Comparison of ENCODE assay signal across 8 mouse cellular contexts in the genomic region with DNA sequence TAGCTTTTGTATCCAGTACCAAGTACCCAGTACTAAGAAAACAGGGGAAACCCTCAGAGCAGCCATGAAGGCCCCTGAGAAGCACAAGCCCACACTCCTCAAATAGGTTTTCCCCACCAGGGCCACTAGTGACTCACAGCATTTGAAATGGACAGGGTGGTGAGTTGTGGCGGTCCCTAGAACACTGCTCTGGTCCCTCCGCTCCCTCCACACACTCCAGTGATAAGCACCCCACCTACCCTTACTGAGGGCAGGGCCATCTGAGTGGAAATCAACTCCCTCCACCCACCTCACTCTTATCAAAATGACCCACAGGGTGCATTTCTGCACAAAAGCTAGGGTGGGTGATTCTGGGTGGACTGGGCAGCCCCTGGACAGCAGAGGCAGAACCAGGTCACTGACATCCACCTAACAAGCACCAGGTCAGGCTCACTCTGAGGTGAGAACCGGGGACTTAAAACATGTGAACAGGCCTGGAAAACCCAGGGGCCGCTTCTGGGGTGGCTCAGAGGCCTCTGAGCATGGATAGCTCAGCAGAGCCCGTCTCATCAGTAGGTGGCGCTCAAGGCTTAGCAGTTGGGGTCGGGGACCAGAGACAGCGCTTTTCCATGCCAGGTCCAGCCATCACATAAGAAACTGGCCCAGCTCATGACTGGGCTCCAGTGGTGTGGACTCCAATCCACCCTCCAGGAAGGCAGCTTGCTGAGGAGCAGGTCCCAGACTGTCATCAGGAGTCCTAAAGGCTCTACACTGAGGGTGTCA. TPM values are rescaled to one million over a fixed set of nuclear protein-coding genes. Genes with fewer than 3 reads are reported as not detected.
A peak's percentile ranks its signal among the peaks of the same experiment; 100 is the strongest.
DNase-seq lines count a peak whose midpoint lies in the region; ATAC-seq and TF ChIP-seq lines count a peak whose summit lies in the region.

No protein-coding gene starts in this region.

- no peak overlapping the region for H3K4me2 ChIP-seq in liver, postnatal 0 days (ENCODE audit: low read depth, low read length)

- intact Hi-C loops in heart, postnatal 25 days (cut with DNase I) = no loop called here

- TF ChIP-seq POLR2A in olfactory bulb, adult 2 months (IDR thresholded peaks at IDR 0.05; ENCODE audit: insufficient read depth, low read depth, low read length) = no peak

- ATAC-seq in erythroblast, adult 5-6 weeks (replicated peaks; ENCODE audit: low FRiP score, poor library complexity, severe bottlenecking) = 0 out of 2 replicates have a peak, but pooled peaks have one; percentile 44
- peak; percentile 80; the same call in 1 of the 2 replicates for ATAC-seq in liver, postnatal 0 days

- H3K27me3 ChIP-seq in liver, postnatal 0 days (ENCODE audit: insufficient read depth, low read length) = no peaks in the 10 kb centered on the region

- peak; percentile 89 for TF ChIP-seq CTCF in liver, postnatal 0 days (IDR thresholded peaks at IDR 0.05; ENCODE audit: low read depth)
- peak; percentile 81 for TF ChIP-seq CTCF in olfactory bulb, adult 2 months (IDR thresholded peaks at IDR 0.05; ENCODE audit: insufficient read depth, low read depth, low read length)

- H3K4me3 ChIP-seq in liver, postnatal 0 days (ENCODE audit: low read depth, low read length) = no peak overlapping the region
- no peak overlapping the region for H3K4me3 ChIP-seq in olfactory bulb, adult 2 months (ENCODE audit: insufficient read depth, low read depth, low read length)

- H3K9me3 ChIP-seq in liver, postnatal 0 days (ENCODE audit: low read length) = no peaks in the 10 kb centered on the region

- H3K9ac ChIP-seq in liver, postnatal 0 days (replicated peaks) = no peak overlapping the region

- 19% methylated on average over 8 of the region's 8 CpGs for WGBS in liver, postnatal 0 days (ENCODE audit: insufficient replicate concordance)
- 34% methylated on average over 8 of the region's 8 CpGs for WGBS in olfactory bulb, adult 2 months

- TF ChIP-seq EP300 in liver, postnatal 0 days (IDR thresholded peaks at IDR 0.05; ENCODE audit: low read depth) = no peak

- no peak overlapping the region for H3K27ac ChIP-seq in liver, postnatal 0 days (ENCODE audit: low read depth)
- no peak overlapping the region for H3K27ac ChIP-seq in olfactory bulb, adult 2 months (ENCODE audit: insufficient read depth, low read depth, low read length)

- no peaks in the 10 kb centered on the region for H3K36me3 ChIP-seq in liver, postnatal 0 days (replicated peaks; ENCODE audit: insufficient read depth, low read length)

- no peaks in the 10 kb centered on the region for H3K4me1 ChIP-seq in liver, postnatal 0 days (ENCODE audit: insufficient read depth)
- H3K4me1 ChIP-seq in olfactory bulb, adult 2 months (ENCODE audit: control insufficient read depth, insufficient read depth, low read length) = no peaks in the 10 kb centered on the region

- DNase-seq in CD4-positive helper T cell, adult 2 months (ENCODE audit: low read depth, low spot score) = peak; percentile 39
- peak; percentile 94 for DNase-seq in brain, adult 2 months (ENCODE audit: low read depth, low spot score)
- DNase-seq in heart, postnatal 25 days (ENCODE audit: low spot score) = peak; percentile 53
- DNase-seq in layer of hippocampus, adult 11-12 months (ENCODE audit: low spot score) = peak; percentile 87
- peak; percentile 86 for DNase-seq in liver, postnatal 0 days
- peak; percentile 44 for DNase-seq in testis, postnatal 14 days (ENCODE audit: low spot score)

RNA-seq across cellular contexts. Expression of gene Tpcn2, which starts 30.9 kb away (rescaled TPM):
- 3.8 and 4.6 TPM in 2 replicates for total RNA-seq in erythroblast, adult 5-6 weeks (2015; ENCODE audit: low replicate concordance)
- total RNA-seq in erythroblast, adult 5-6 weeks (2017; ENCODE audit: low replicate concordance) = 1.3 and 2.2 TPM in 2 replicates
- 1 to 10 TPM; 3.0 to 4.2 TPM for total RNA-seq in heart, postnatal 25 days (2021)
- polyA plus RNA-seq in liver, postnatal 0 days (2015; fragmentation: Nextera tagmentation; extraction: Ambion mirVana) = 2.2 and 2.3 TPM in 2 replicates
- not detected in 2 replicates for polyA plus RNA-seq in olfactory bulb, adult 2 months (2012; ENCODE audit: insufficient read depth, insufficient read length, low replicate concordance, missing spikeins)

RNA-seq across cellular contexts. Expression of gene 1810010D01Rik, which starts 45.0 kb away (rescaled TPM):
- not detected in 2 replicates for total RNA-seq in erythroblast, adult 5-6 weeks (2015; ENCODE audit: low replicate concordance)
- total RNA-seq in erythroblast, adult 5-6 weeks (2017; ENCODE audit: low replicate concordance) = not detected in 2 replicates
- not detected for total RNA-seq in heart, postnatal 25 days (2021)
- not detected in 2 replicates for polyA plus RNA-seq in liver, postnatal 0 days (2015; fragmentation: Nextera tagmentation; extraction: Ambion mirVana)
- polyA plus RNA-seq in olfactory bulb, adult 2 months (2012; ENCODE audit: insufficient read depth, insufficient read length, low replicate concordance, missing spikeins) = not detected in 2 replicates

RNA-seq across cellular contexts. Expression of gene Mrgprf, which starts 47.7 kb away (rescaled TPM):
- total RNA-seq in erythroblast, adult 5-6 weeks (2015; ENCODE audit: low replicate concordance) = not detected in 2 replicates
- total RNA-seq in erythroblast, adult 5-6 weeks (2017; ENCODE audit: low replicate concordance) = not detected in 2 replicates
- total RNA-seq in heart, postnatal 25 days (2021) = 1 to 10 TPM; 4.3 to 5.5 TPM
- 0.16 and 0.24 TPM in 2 replicates for polyA plus RNA-seq in liver, postnatal 0 days (2015; fragmentation: Nextera tagmentation; extraction: Ambion mirVana)
- not detected in 2 replicates for polyA plus RNA-seq in olfactory bulb, adult 2 months (2012; ENCODE audit: insufficient read depth, insufficient read length, low replicate concordance, missing spikeins)

Comparison
In these comparisons a context has a peak if more than half of its experiments do, and no peak if none do; other contexts are left out.
1. DNase-seq: peak in every context shown above with its lines; median percentile 94 in brain, adult 2 months; 87 in layer of hippocampus, adult 11-12 months; 86 in liver, postnatal 0 days; 53 in heart, postnatal 25 days; 44 in testis, postnatal 14 days; 39 in CD4-positive helper T cell, adult 2 months.
2. RNA of gene Mrgprf, which starts 47.7 kb away (total RNA-seq): 4.3 to 5.5 TPM in heart, postnatal 25 days; not detected in erythroblast, adult 5-6 weeks; every median in the first group is over 4 times any median in the second.